Mouse (Mus musculus): ENCODE measurements at regions not wholly inside any gene's neighbourhood (a gene's known extent, or its start where the extent isn't known, plus 50 kb on each side); places are given as distances from the start of the nearest gene placed in this dataset.

DNA sequence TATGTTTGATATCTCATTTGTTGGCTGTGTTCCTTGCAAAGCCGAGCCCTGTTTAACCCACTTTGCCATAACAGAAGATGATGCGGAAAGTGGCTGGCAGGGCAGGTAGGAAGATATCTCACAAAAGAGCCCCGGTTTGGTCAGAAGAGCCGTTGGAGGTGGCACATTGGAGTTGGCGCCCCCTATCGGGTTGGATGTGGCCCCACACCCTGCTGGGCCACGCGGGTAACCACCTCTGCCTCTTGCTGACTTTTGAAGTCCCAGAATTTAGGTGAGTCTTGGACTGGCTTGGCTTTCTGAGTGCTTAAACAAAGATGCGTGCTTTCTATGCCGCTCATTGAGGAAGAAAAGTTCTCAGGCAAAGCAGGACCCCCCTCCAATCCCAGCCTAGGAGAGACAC lies 56.1 kb downstream of the Gm4791 start:
- H3K27me3 ChIP-seq (ENCODE audit: control insufficient read depth, insufficient read depth, low read length), result 0 out of 2 replicates have a peak, but pooled peaks cover 2% of the 10 kb centered on the region
- H3K36me3 ChIP-seq (ENCODE audit: control insufficient read depth, insufficient read depth, low read length), result no peaks in the 10 kb centered on the region
- no peak overlapping the region for H3K9ac ChIP-seq (ENCODE audit: low read length)
- H3K27ac ChIP-seq (replicated peaks in 1 of 2; ENCODE audit: control insufficient read depth in 1 of 2, insufficient read depth in 1 of 2, low read depth in 2 of 2, low read length in 2 of 2), result no peak overlapping the region
- H3K4me3 ChIP-seq (ENCODE audit: control insufficient read depth in 1 of 2, insufficient read depth in 1 of 2, low read depth in 1 of 2, low read length in 2 of 2), result no peak overlapping the region
- no peak for ATAC-seq (ENCODE audit: insufficient number of reproducible peaks, insufficient read depth, low FRiP score, low read depth)
- no peak overlapping the region for H3K4me2 ChIP-seq (ENCODE audit: low read length)
- no peaks in the 10 kb centered on the region for H3K4me1 ChIP-seq (ENCODE audit: control insufficient read depth in 2 of 2, insufficient read depth in 2 of 2, low read length in 2 of 2)
- peaks cover 4% of the 10 kb centered on the region; the same call in 1 of the 2 replicates for H3K9me3 ChIP-seq (ENCODE audit: control insufficient read depth, low read length)
- WGBS, result 65% methylated on average over 10 of the region's 10 CpGs

DNA sequence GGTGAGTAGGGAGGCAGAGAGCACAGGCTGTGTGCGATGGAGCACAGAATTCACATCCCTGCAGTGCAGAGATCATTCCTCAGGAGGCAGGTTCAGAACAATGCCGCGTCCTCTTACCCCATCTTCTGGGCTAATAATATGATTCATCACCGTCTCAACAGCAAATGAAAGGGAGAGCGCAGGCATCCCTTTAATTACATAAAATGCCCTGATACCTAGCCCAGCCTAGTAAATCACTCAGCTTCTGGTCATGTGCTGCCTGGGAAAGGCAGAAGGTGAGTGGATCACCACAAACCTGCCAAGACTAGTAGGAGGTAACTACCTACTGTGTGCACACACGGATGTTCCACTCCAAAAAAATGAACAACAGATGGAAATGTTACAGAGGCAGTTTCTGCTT lies 57.0 kb downstream of the Gm4791 start:
- no peaks in the 10 kb centered on the region for H3K9me3 ChIP-seq (ENCODE audit: control insufficient read depth, low read length)
- H3K4me1 ChIP-seq (ENCODE audit: control insufficient read depth in 2 of 2, insufficient read depth in 2 of 2, low read length in 2 of 2), result no peaks in the 10 kb centered on the region
- no peak overlapping the region for H3K27ac ChIP-seq (replicated peaks in 1 of 2; ENCODE audit: control insufficient read depth in 1 of 2, insufficient read depth in 1 of 2, low read depth in 2 of 2, low read length in 2 of 2)
- H3K4me3 ChIP-seq (ENCODE audit: control insufficient read depth in 1 of 2, insufficient read depth in 1 of 2, low read depth in 1 of 2, low read length in 2 of 2), result no peak overlapping the region
- ATAC-seq (ENCODE audit: insufficient number of reproducible peaks, insufficient read depth, low FRiP score, low read depth), result no peak
- no peak overlapping the region for H3K9ac ChIP-seq (ENCODE audit: low read length)
- 0 out of 2 replicates have a peak, but pooled peaks cover 2% of the 10 kb centered on the region for H3K27me3 ChIP-seq (ENCODE audit: control insufficient read depth, insufficient read depth, low read length)
- H3K36me3 ChIP-seq (ENCODE audit: control insufficient read depth, insufficient read depth, low read length), result no peaks in the 10 kb centered on the region
- no peak overlapping the region for H3K4me2 ChIP-seq (ENCODE audit: low read length)
- WGBS, result 83% methylated on average over 6 of the region's 6 CpGs

DNA sequence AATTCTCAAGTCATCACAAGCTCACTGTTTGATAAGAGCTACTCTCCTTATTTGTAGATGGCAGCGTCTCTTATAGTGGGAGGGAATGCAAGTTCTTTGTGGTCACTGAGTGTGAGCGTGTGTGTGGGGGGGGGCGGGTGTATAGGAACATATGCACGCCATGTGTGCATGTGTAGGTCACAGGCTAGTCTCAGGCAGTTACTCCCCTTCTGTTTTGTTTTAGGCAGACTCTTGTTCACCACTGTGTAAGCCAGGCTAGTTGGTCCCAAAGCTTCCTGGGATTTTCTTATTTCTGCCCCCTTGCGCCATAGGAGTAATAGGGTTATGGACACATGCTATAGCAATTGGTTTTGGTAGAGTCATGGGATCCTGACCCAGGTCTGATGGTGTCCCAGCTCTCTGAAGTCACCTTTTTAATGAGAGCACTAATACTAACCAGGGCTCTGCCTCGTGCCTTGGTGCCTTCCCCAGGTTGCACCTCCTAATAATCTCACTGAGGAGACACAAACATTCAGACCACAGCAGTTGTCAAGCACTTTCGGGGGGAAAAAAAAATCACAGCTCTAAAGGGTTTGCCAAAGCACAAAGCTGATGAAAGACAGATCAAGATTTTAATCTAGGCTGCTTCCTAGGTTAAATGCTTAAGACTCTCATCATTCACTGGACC lies 60.9 kb downstream of the Gm4791 start:
- no peaks in the 10 kb centered on the region for H3K9me3 ChIP-seq (ENCODE audit: control insufficient read depth, low read length)
- 66% methylated on average over 7 of the region's 7 CpGs for WGBS
- H3K27ac ChIP-seq (replicated peaks in 1 of 2; ENCODE audit: control insufficient read depth in 1 of 2, insufficient read depth in 1 of 2, low read depth in 2 of 2, low read length in 2 of 2), result no peak overlapping the region
- H3K9ac ChIP-seq (ENCODE audit: low read length), result no peak overlapping the region
- H3K4me2 ChIP-seq (ENCODE audit: low read length), result no peak overlapping the region
- no peak overlapping the region for H3K4me3 ChIP-seq (ENCODE audit: control insufficient read depth in 1 of 2, insufficient read depth in 1 of 2, low read depth in 1 of 2, low read length in 2 of 2)
- no peaks in the 10 kb centered on the region for H3K36me3 ChIP-seq (ENCODE audit: control insufficient read depth, insufficient read depth, low read length)
- 0 out of 2 replicates have a peak, but pooled peaks have one; percentile 17 for ATAC-seq (ENCODE audit: insufficient number of reproducible peaks, insufficient read depth, low FRiP score, low read depth)
- H3K27me3 ChIP-seq (ENCODE audit: control insufficient read depth, insufficient read depth, low read length), result no peaks in the 10 kb centered on the region; the same call in 1 of the 2 replicates
- H3K4me1 ChIP-seq (ENCODE audit: control insufficient read depth in 2 of 2, insufficient read depth in 2 of 2, low read length in 2 of 2), result no peaks in the 10 kb centered on the region

DNA sequence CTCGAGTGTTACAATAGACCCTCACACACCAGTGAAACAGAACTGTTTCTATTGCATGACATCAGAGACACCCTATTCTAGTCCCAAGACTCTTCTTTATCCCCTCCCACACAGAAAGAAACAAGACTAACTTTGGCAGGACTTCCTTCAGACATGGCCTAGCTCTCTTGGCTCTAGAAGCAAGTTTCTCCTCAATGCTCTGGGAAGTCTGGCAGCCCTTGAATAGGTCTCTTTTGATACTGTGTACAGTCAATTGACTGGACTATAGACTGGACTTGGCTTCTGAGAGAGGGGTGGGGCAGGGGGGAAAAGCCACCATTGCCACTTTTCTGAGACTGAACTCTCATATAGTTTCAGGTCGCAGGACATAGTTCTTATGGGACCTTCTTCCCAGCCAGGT lies 62.2 kb downstream of the Gm4791 start:
- Histone ChIP-seq H3K4me1 (ENCODE audit: control insufficient read depth in 2 of 2, insufficient read depth in 2 of 2, low read length in 2 of 2) (no peaks in the 10 kb centered on the region), H3K9me3 (ENCODE audit: control insufficient read depth, low read length) (no peaks in the 10 kb centered on the region), H3K4me2 (ENCODE audit: low read length) (no peak overlapping the region), H3K36me3 (ENCODE audit: control insufficient read depth, insufficient read depth, low read length) (no peaks in the 10 kb centered on the region), H3K27ac (replicated peaks in 1 of 2; ENCODE audit: control insufficient read depth in 1 of 2, insufficient read depth in 1 of 2, low read depth in 2 of 2, low read length in 2 of 2) (no peak overlapping the region), H3K27me3 (ENCODE audit: control insufficient read depth, insufficient read depth, low read length) (no peaks in the 10 kb centered on the region; the same call in 1 of the 2 replicates), H3K4me3 (ENCODE audit: control insufficient read depth in 1 of 2, insufficient read depth in 1 of 2, low read depth in 1 of 2, low read length in 2 of 2) (no peak overlapping the region), H3K9ac (ENCODE audit: low read length) (no peak overlapping the region)
- WGBS, result 64% methylated on average over 2 of the region's 2 CpGs
- no peak for ATAC-seq (ENCODE audit: insufficient number of reproducible peaks, insufficient read depth, low FRiP score, low read depth)

DNA sequence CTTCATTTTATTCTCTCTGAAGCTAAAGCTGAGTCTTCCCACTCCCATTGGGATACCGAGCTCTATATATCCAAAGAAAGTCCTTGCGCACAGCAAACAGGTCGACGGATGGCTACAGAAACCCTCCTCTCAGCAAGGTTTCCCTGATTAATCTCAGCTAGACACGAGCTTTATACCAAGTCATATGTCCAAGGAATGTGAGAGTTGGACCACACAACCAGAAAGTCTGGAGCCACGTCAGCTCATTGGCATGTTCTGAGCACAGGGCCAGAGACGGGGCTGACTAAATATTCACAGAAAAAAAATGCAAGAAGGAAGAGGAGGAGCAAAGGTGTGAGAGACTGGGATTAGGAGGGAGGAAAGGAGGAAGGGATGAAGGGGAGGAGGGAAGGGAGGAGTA lies 64.0 kb downstream of the Gm4791 start:
- H3K27me3 ChIP-seq (ENCODE audit: control insufficient read depth, insufficient read depth, low read length), result no peaks in the 10 kb centered on the region; the same call in 1 of the 2 replicates
- no peaks in the 10 kb centered on the region for H3K4me1 ChIP-seq (ENCODE audit: control insufficient read depth in 2 of 2, insufficient read depth in 2 of 2, low read length in 2 of 2)
- no peak overlapping the region for H3K4me3 ChIP-seq (ENCODE audit: control insufficient read depth in 1 of 2, insufficient read depth in 1 of 2, low read depth in 1 of 2, low read length in 2 of 2)
- no peaks in the 10 kb centered on the region for H3K9me3 ChIP-seq (ENCODE audit: control insufficient read depth, low read length)
- H3K9ac ChIP-seq (ENCODE audit: low read length), result no peak overlapping the region
- 70% methylated on average over 7 of the region's 7 CpGs for WGBS
- H3K36me3 ChIP-seq (ENCODE audit: control insufficient read depth, insufficient read depth, low read length), result no peaks in the 10 kb centered on the region
- ATAC-seq (ENCODE audit: insufficient number of reproducible peaks, insufficient read depth, low FRiP score, low read depth), result no peak
- H3K27ac ChIP-seq (replicated peaks in 1 of 2; ENCODE audit: control insufficient read depth in 1 of 2, insufficient read depth in 1 of 2, low read depth in 2 of 2, low read length in 2 of 2), result no peak overlapping the region
- no peak overlapping the region for H3K4me2 ChIP-seq (ENCODE audit: low read length)

DNA sequence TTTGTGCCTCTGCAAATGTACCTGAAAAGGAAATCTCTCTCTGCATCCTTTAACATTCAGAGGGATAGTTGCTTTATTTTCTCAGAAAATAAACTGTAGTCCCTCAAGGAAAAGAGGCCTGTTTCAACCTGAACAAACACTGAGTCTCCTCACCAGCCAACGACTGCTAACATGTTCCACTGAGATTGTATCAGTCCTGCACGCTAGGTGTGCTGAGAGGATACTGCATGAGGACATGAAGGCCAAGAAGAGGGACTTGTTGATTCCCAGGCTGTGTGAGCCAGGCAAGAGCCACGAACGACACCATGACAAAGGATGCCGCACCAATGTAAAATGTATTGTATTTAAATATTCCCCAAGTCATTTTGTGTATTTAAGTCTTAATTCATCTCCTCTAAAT lies 65.2 kb downstream of the Gm4791 start:
- no peak overlapping the region for H3K9ac ChIP-seq (ENCODE audit: low read length)
- no peak for ATAC-seq (ENCODE audit: insufficient number of reproducible peaks, insufficient read depth, low FRiP score, low read depth)
- H3K4me3 ChIP-seq (ENCODE audit: control insufficient read depth in 1 of 2, insufficient read depth in 1 of 2, low read depth in 1 of 2, low read length in 2 of 2), result no peak overlapping the region
- no peaks in the 10 kb centered on the region for H3K4me1 ChIP-seq (ENCODE audit: control insufficient read depth in 2 of 2, insufficient read depth in 2 of 2, low read length in 2 of 2)
- no peaks in the 10 kb centered on the region for H3K36me3 ChIP-seq (ENCODE audit: control insufficient read depth, insufficient read depth, low read length)
- no peak overlapping the region for H3K27ac ChIP-seq (replicated peaks in 1 of 2; ENCODE audit: control insufficient read depth in 1 of 2, insufficient read depth in 1 of 2, low read depth in 2 of 2, low read length in 2 of 2)
- H3K9me3 ChIP-seq (ENCODE audit: control insufficient read depth, low read length), result no peaks in the 10 kb centered on the region
- 69% methylated on average over 5 of the region's 5 CpGs for WGBS
- H3K27me3 ChIP-seq (ENCODE audit: control insufficient read depth, insufficient read depth, low read length), result no peaks in the 10 kb centered on the region; the same call in 1 of the 2 replicates
- no peak overlapping the region for H3K4me2 ChIP-seq (ENCODE audit: low read length)

DNA sequence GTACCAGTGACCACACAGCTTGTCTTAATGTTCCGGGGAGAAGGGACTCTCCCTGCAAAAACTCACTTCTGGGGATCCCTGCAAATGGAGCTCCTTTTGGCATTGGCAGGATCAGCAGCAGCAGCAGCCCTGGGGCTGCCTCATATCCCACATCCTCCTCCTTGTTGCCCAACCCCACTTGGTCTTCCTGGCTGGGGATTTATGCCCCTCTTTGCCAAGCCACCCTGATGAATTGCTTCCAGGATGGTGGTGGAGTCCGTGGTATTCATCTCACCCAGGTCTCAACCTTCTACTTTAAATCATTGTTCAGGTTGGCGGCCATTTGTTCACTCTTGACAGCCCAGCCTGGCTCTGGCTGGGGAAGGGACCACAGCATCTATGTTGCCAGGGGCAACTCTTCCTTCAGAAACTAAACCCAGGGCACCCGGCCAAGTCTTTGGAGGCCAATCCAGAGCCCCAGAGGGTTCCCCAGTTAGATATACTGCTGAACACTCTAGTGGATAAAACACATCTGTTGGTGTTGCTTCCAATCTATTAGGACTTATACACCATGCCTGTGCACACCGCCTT lies 66.0 kb downstream of the Gm4791 start:
- H3K27ac ChIP-seq (replicated peaks in 1 of 2; ENCODE audit: control insufficient read depth in 1 of 2, insufficient read depth in 1 of 2, low read depth in 2 of 2, low read length in 2 of 2), result no peak overlapping the region
- H3K4me3 ChIP-seq (ENCODE audit: control insufficient read depth in 1 of 2, insufficient read depth in 1 of 2, low read depth in 1 of 2, low read length in 2 of 2), result no peak overlapping the region
- H3K9ac ChIP-seq (ENCODE audit: low read length), result no peak overlapping the region
- H3K9me3 ChIP-seq (ENCODE audit: control insufficient read depth, low read length), result no peaks in the 10 kb centered on the region
- H3K4me1 ChIP-seq (ENCODE audit: control insufficient read depth in 2 of 2, insufficient read depth in 2 of 2, low read length in 2 of 2), result peaks cover under 1% of the 10 kb centered on the region in 2 experiments; a peak in 1 of 4 replicates
- no peak overlapping the region for H3K4me2 ChIP-seq (ENCODE audit: low read length)
- no peak for ATAC-seq (ENCODE audit: insufficient number of reproducible peaks, insufficient read depth, low FRiP score, low read depth)
- no peaks in the 10 kb centered on the region for H3K36me3 ChIP-seq (ENCODE audit: control insufficient read depth, insufficient read depth, low read length)
- H3K27me3 ChIP-seq (ENCODE audit: control insufficient read depth, insufficient read depth, low read length), result no peaks in the 10 kb centered on the region; the same call in 1 of the 2 replicates
- 76% methylated on average over 5 of the region's 5 CpGs for WGBS
